Mouse (Mus musculus): ENCODE data around the gene Trhde. TPM values are rescaled to one million over a fixed set of nuclear protein-coding genes. Genes with fewer than 3 reads are reported as not detected.

The Trhde gene
- total RNA-seq, 1 experiment, result not detected

DNA sequence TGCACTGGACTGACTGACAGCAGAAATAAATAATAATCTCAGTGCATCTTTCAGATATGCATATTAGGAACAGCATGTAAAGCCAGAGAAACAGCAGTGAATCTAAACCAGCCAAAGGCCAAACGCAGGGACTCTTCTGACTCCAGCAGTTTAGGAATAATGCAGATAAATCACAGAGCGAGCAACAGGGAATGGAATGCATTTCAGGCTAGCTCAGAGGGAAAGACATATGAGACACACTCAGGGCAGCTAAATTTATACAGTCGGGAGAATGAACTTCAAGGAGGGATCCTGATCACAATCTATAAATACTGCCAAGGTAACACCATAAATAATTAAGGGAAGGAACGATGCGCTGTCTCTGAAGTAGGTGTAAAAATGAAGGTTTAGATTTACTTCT is 66.4 kb downstream of the Trhde start:
- Histone ChIP-seq H3K9me3 (ENCODE audit: control insufficient read depth, insufficient read depth, low read depth, low read length) (no peaks in the 10 kb centered on the region), H3K4me3 (ENCODE audit: insufficient read depth in 1 of 2, low read depth in 1 of 2, low read length in 2 of 2, poor library complexity in 1 of 2, severe bottlenecking in 1 of 2) (no peak overlapping the region), H3K27ac (ENCODE audit: insufficient read depth, low read depth, low read length, poor library complexity, severe bottlenecking) (no peak overlapping the region), H3K36me3 (ENCODE audit: control insufficient read depth, insufficient read depth, low read length, poor library complexity, severe bottlenecking) (no peaks in the 10 kb centered on the region), H3K4me1 (ENCODE audit: control insufficient read depth in 2 of 2, insufficient read depth in 2 of 2, low read length in 2 of 2, poor library complexity in 1 of 2) (no peaks in the 10 kb centered on the region), H3K9ac (ENCODE audit: insufficient read depth, low read depth, low read length, poor library complexity, severe bottlenecking) (no peak overlapping the region)
- TF ChIP-seq HCFC1 (IDR thresholded peaks at IDR 0.05; ENCODE audit: borderline replicate concordance, insufficient read depth, low read length) (no peak), CHD2 (IDR thresholded peaks at IDR 0.05; ENCODE audit: low read depth, low read length) (no peak), ZC3H11A (IDR thresholded peaks at IDR 0.05; ENCODE audit: borderline replicate concordance, low read depth, low read length) (no peak), MAFK (IDR thresholded peaks at IDR 0.05; ENCODE audit: insufficient read depth, low read depth, low read length) (no peak), ZNF384 (IDR thresholded peaks at IDR 0.05; ENCODE audit: low read depth, low read length) (no peak)
- DNase-seq (ENCODE audit: low read depth, low spot score), result no peak
- in situ Hi-C loops (cut with MboI; ENCODE audit: low sequenced_read_pairs in 2 of 2, unreplicated experiment in 2 of 2), result no loop called here

DNA sequence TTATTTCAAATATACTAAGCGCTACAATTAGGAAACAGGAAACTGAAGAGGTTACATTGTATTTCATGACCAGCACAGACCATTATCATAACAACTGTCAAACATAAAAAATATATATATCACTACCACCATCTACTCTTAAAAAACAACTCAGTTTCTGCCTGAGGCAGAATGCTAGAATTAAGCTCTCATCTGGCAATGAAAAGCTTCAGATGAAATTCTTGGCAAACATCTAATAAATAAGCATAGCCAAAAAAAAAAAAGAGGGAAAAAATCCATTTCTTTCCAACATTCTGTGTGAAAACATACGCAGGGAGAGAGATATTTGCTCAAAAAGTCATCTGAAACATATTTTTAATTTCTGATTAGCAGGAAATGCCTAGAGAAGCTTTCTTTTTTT is 67.0 kb downstream of the Trhde start:
- Histone ChIP-seq H3K36me3 (ENCODE audit: control insufficient read depth, insufficient read depth, low read length, poor library complexity, severe bottlenecking) (no peaks in the 10 kb centered on the region), H3K4me1 (ENCODE audit: control insufficient read depth in 2 of 2, insufficient read depth in 2 of 2, low read length in 2 of 2, poor library complexity in 1 of 2) (no peaks in the 10 kb centered on the region), H3K27ac (ENCODE audit: insufficient read depth, low read depth, low read length, poor library complexity, severe bottlenecking) (no peak overlapping the region), H3K9me3 (ENCODE audit: control insufficient read depth, insufficient read depth, low read depth, low read length) (no peaks in the 10 kb centered on the region), H3K9ac (ENCODE audit: insufficient read depth, low read depth, low read length, poor library complexity, severe bottlenecking) (no peak overlapping the region), H3K4me3 (ENCODE audit: insufficient read depth in 1 of 2, low read depth in 1 of 2, low read length in 2 of 2, poor library complexity in 1 of 2, severe bottlenecking in 1 of 2) (no peak overlapping the region)
- in situ Hi-C loops (cut with MboI; ENCODE audit: low sequenced_read_pairs in 2 of 2, unreplicated experiment in 2 of 2), result no loop called here
- DNase-seq (ENCODE audit: low read depth, low spot score), result no peak
- TF ChIP-seq ZC3H11A (IDR thresholded peaks at IDR 0.05; ENCODE audit: borderline replicate concordance, low read depth, low read length) (no peak), CHD2 (IDR thresholded peaks at IDR 0.05; ENCODE audit: low read depth, low read length) (no peak), ZNF384 (IDR thresholded peaks at IDR 0.05; ENCODE audit: low read depth, low read length) (no peak), HCFC1 (IDR thresholded peaks at IDR 0.05; ENCODE audit: borderline replicate concordance, insufficient read depth, low read length) (no peak), MAFK (IDR thresholded peaks at IDR 0.05; ENCODE audit: insufficient read depth, low read depth, low read length) (no peak)

DNA sequence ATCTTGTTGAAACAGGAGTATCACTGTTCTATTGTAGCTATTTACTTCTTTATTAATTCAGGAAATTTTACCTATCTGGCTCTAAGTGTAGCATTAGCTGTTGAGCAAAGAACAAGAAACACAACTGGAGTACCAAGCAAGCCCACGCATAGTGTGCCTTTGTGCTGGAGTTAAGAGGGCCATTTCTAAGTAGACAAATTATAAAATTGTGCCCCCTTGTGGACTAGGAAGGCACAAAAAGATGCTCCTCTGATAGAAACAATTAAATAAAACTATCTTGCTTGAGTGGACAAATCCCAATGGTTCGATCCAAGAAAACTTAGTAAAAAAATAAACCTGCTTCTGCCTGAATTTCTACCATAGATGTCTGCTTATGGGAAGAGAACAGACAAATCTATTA is 76.5 kb downstream of the Trhde start:
- Histone ChIP-seq H3K4me3 (ENCODE audit: insufficient read depth in 1 of 2, low read depth in 1 of 2, low read length in 2 of 2, poor library complexity in 1 of 2, severe bottlenecking in 1 of 2) (no peak overlapping the region), H3K9me3 (ENCODE audit: control insufficient read depth, insufficient read depth, low read depth, low read length) (no peaks in the 10 kb centered on the region), H3K4me1 (ENCODE audit: control insufficient read depth in 2 of 2, insufficient read depth in 2 of 2, low read length in 2 of 2, poor library complexity in 1 of 2) (no peaks in the 10 kb centered on the region), H3K27ac (ENCODE audit: insufficient read depth, low read depth, low read length, poor library complexity, severe bottlenecking) (no peak overlapping the region), H3K9ac (ENCODE audit: insufficient read depth, low read depth, low read length, poor library complexity, severe bottlenecking) (no peak overlapping the region), H3K36me3 (ENCODE audit: control insufficient read depth, insufficient read depth, low read length, poor library complexity, severe bottlenecking) (no peaks in the 10 kb centered on the region)
- DNase-seq (ENCODE audit: low read depth, low spot score), result peak; percentile 21
- TF ChIP-seq ZC3H11A (IDR thresholded peaks at IDR 0.05; ENCODE audit: borderline replicate concordance, low read depth, low read length) (0 out of 2 replicates have a peak, but pooled peaks have one; percentile 7), MAFK (IDR thresholded peaks at IDR 0.05; ENCODE audit: insufficient read depth, low read depth, low read length) (no peak)
- in situ Hi-C loops (cut with MboI; ENCODE audit: low sequenced_read_pairs in 2 of 2, unreplicated experiment in 2 of 2), result no loop called here

DNA sequence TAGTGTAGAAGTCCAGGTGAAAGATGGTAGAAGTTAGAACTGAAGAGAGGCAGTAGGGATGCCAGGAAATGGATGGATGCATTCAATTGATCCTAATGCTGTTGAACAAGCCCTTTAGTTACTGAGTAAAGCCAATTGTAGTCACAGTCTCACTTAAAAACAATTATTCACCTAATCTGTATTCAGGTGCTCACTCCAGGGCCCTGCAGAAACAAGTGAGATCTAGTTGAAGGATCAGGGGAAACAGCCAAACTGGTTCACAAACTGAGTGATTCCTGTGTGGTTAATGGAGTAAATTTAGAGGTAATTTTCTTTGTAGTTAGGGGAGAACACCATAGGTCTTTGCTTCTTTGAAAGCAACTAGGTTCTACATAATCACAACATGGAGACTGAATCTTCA is 100.3 kb downstream of the Trhde start:
- Histone ChIP-seq H3K27ac (ENCODE audit: insufficient read depth, low read depth, low read length, poor library complexity, severe bottlenecking) (no peak overlapping the region), H3K4me3 (ENCODE audit: insufficient read depth in 1 of 2, low read depth in 1 of 2, low read length in 2 of 2, poor library complexity in 1 of 2, severe bottlenecking in 1 of 2) (no peak overlapping the region), H3K4me1 (ENCODE audit: control insufficient read depth in 2 of 2, insufficient read depth in 2 of 2, low read length in 2 of 2, poor library complexity in 1 of 2) (no peaks in the 10 kb centered on the region), H3K9me3 (ENCODE audit: control insufficient read depth, insufficient read depth, low read depth, low read length) (no peaks in the 10 kb centered on the region), H3K9ac (ENCODE audit: insufficient read depth, low read depth, low read length, poor library complexity, severe bottlenecking) (no peak overlapping the region), H3K36me3 (ENCODE audit: control insufficient read depth, insufficient read depth, low read length, poor library complexity, severe bottlenecking) (no peaks in the 10 kb centered on the region)
- DNase-seq (ENCODE audit: low read depth, low spot score), result no peak
- in situ Hi-C loops (cut with MboI; ENCODE audit: low sequenced_read_pairs in 2 of 2, unreplicated experiment in 2 of 2), result no loop called here
- TF ChIP-seq ZC3H11A (IDR thresholded peaks at IDR 0.05; ENCODE audit: borderline replicate concordance, low read depth, low read length) (no peak), MAFK (IDR thresholded peaks at IDR 0.05; ENCODE audit: insufficient read depth, low read depth, low read length) (no peak), ZNF384 (IDR thresholded peaks at IDR 0.05; ENCODE audit: low read depth, low read length) (no peak), HCFC1 (IDR thresholded peaks at IDR 0.05; ENCODE audit: borderline replicate concordance, insufficient read depth, low read length) (no peak), CHD2 (IDR thresholded peaks at IDR 0.05; ENCODE audit: low read depth, low read length) (no peak)

DNA sequence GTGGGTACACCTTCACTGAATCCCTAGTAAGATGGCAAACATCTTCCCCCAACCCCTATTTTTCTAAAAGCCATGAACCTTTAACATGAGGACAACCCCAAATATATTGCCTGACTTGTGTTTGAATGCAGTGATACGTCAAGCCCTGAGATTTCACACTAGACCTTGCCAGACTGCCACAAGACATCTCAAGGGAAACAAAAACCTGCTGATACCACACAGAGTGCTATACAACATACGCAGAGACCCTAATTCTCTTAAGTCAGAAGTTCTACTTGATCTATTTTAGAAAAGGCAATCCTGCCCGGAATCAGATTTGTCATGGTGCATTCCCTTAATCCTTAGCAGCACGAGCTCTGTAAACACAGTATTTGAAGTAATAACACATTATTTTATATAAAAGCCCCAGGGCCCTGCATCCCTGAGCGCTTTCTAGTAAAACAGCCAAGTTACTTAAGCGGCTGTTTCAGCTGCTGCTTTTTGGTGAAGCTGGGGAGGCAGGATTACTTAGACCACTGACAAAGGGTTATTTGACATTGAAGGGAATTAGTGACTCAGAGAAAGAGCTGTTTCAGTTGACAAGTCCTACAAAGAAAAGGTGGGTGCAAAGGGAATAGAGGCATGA is 130.2 kb downstream of the Trhde start:
- H3K27ac ChIP-seq (ENCODE audit: insufficient read depth, low read depth, low read length, poor library complexity, severe bottlenecking), result no peak overlapping the region
- TF ChIP-seq MAFK (IDR thresholded peaks at IDR 0.05; ENCODE audit: insufficient read depth, low read depth, low read length) (no peak), CHD2 (IDR thresholded peaks at IDR 0.05; ENCODE audit: low read depth, low read length) (no peak), ZNF384 (IDR thresholded peaks at IDR 0.05; ENCODE audit: low read depth, low read length) (no peak), HCFC1 (IDR thresholded peaks at IDR 0.05; ENCODE audit: borderline replicate concordance, insufficient read depth, low read length) (no peak), ZC3H11A (IDR thresholded peaks at IDR 0.05; ENCODE audit: borderline replicate concordance, low read depth, low read length) (no peak)
- H3K4me3 ChIP-seq (ENCODE audit: insufficient read depth in 1 of 2, low read depth in 1 of 2, low read length in 2 of 2, poor library complexity in 1 of 2, severe bottlenecking in 1 of 2), result no peak overlapping the region
- H3K4me1 ChIP-seq (ENCODE audit: control insufficient read depth in 2 of 2, insufficient read depth in 2 of 2, low read length in 2 of 2, poor library complexity in 1 of 2), result no peaks in the 10 kb centered on the region
- no peaks in the 10 kb centered on the region for H3K9me3 ChIP-seq (ENCODE audit: control insufficient read depth, insufficient read depth, low read depth, low read length)
- no peaks in the 10 kb centered on the region for H3K36me3 ChIP-seq (ENCODE audit: control insufficient read depth, insufficient read depth, low read length, poor library complexity, severe bottlenecking)
- DNase-seq (ENCODE audit: low read depth, low spot score), result no peak
- in situ Hi-C loops (cut with MboI; ENCODE audit: low sequenced_read_pairs in 2 of 2, unreplicated experiment in 2 of 2), result no loop called here
- H3K9ac ChIP-seq (ENCODE audit: insufficient read depth, low read depth, low read length, poor library complexity, severe bottlenecking), result no peak overlapping the region

Data from ES-E14 (cell line).